Mouse (Mus musculus) hindbrain, postnatal 0 days (tissue): ENCODE results near the gene Sdr9c7. TPM values are rescaled to one million over a fixed set of nuclear protein-coding genes. Genes with fewer than 3 reads are reported as not detected.
"Not testable (repeated sequence)": the region's sequence is repeated elsewhere in the genome, so short reads cannot be mapped to it uniquely, and the experiment has no call there.

Source experiments
- ATAC-seq: fragments of 200-750 bp; cut with Nextera tagmentation; 2 replicates; pipeline ENCODE4 v1.8.0; 2017; ENCODE audit warnings: mild to moderate bottlenecking, moderate TSS enrichment, moderate library complexity
- DNase-seq: peaks from one replicate; pipeline ENCODE4 v3.0.0-alpha.2; 2015; ENCODE audit warnings: low spot score
- H3K27ac ChIP-seq: fragments of 300-500 bp; sonication (generic); 2 replicates; pipeline ENCODE4 v1.5.1; 2014; ENCODE audit warnings: mild to moderate bottlenecking
- H3K27me3 ChIP-seq: fragments of 300-500 bp; sonication (generic); 2 replicates; pipeline ENCODE4 v1.6.1; 2014; ENCODE audit warnings: low read length, mixed read lengths; ENCODE audit not compliant: insufficient read depth
- H3K36me3 ChIP-seq: fragments of 300-500 bp; sonication (generic); 2 replicates; pipeline ENCODE4 v1.6.1; 2014; ENCODE audit warnings: low read length, mixed read lengths; ENCODE audit not compliant: insufficient read depth
- H3K4me1 ChIP-seq: fragments of 300-500 bp; sonication (generic); 2 replicates; pipeline ENCODE4 v1.6.1; 2014; ENCODE audit warnings: antibody characterized with exemption, low read length, mixed read lengths; ENCODE audit not compliant: insufficient read depth
- H3K4me2 ChIP-seq: fragments of 300-500 bp; sonication (generic); 2 replicates; pipeline ENCODE4 v1.6.1; 2014; ENCODE audit warnings: low read depth, mild to moderate bottlenecking, low read length, moderate library complexity, mixed read lengths
- H3K4me3 ChIP-seq: fragments of 300-500 bp; sonication (generic); 2 replicates; pipeline ENCODE4 v1.5.1; 2014; ENCODE audit warnings: low read length
- H3K9ac ChIP-seq: fragments of 300-500 bp; sonication (generic); replicated peaks from 2 replicates; pipeline ENCODE4 v1.6.1; 2014; ENCODE audit warnings: mild to moderate bottlenecking, low read length, moderate library complexity, mixed read lengths
- H3K9me3 ChIP-seq: fragments of 300-500 bp; sonication (generic); 2 replicates; pipeline ENCODE4 v1.6.1; 2016; ENCODE audit warnings: low read length, mixed read lengths
- CTCF ChIP-seq: IDR thresholded peaks from 2 replicates; pipeline ENCODE4 v1.5.1; 2016; ENCODE audit warnings: antibody characterized with exemption, control low read depth, low read depth
- WGBS: fragments of 180-500 bp; shearing (Covaris S2); extraction: QIAGEN DNeasy Blood & Tissue Kit; methylation state at CpG from one replicate; pipeline ENCODE4 v1.1.7; 2014; 5-methylcytosine and 5-hydroxymethylcytosine counted together
- polyA plus RNA-seq: library from polyadenylated mRNA; unstranded; fragments of >200 nt; fragmentation: Nextera tagmentation; extraction: Ambion mirVana; gene quantifications from 2 replicates; pipeline ENCODE4 v1.2.1, GENCODE M21; 2015
- total RNA-seq: library from RNA; depleted of rRNA; stranded (reverse); fragments of >200 nt; gene quantifications from 2 replicates; pipeline ENCODE4 v1.2.3, GENCODE M21; 2014

Sdr9c7 gene
- total and polyA plus RNA-seq, 2 experiments from 2014 or later: not detected

DNA sequence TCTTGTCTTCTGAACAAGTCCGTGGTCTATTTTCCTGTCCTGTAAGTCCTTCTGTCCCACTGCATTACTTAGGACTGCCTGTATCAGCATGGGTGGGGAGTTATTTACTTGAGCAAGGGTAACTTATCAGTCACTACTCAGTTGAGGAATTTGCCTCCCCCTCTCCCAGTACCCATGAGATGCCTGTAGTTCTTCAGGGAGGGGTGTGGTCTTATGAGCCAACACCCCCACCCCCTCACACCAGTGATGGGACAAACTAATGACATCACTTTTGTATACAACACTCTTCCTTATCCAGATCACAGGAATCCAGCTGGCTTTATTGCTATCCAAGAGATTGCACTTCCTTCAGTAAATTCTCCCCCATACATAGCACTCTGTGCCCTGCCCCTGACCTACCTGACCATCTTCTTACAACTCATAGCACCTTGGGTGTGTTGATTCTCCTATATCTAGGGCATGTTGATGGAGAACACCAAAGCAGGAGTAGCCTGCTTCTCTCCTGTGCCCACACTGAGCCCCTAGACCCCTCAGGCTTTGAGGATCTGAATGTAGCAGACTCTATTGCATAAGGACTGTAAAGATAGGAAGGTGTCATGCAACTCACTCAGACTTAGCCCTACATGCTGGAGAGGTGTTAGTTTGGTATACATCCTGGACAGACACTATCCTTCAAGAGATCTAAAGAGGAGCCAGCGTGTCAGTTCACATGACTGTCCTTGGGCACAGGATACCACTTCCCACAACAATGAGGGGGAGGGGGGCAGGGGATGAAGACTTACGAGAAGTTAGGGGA is 19.9 kb upstream of the Sdr9c7 start:
- H3K4me2 ChIP-seq: no peak overlapping the region
- no peak for DNase-seq
- ATAC-seq: no peak
- no peak overlapping the region for H3K9ac ChIP-seq
- H3K36me3 ChIP-seq: no peaks in the 10 kb centered on the region
- no peak for TF ChIP-seq CTCF
- no peaks in the 10 kb centered on the region for H3K4me1 ChIP-seq
- no peak overlapping the region for H3K4me3 ChIP-seq
- no peaks in the 10 kb centered on the region for H3K9me3 ChIP-seq
- H3K27ac ChIP-seq: no peak overlapping the region
- 80% methylated on average over 3 of the region's 3 CpGs for WGBS
- no peaks in the 10 kb centered on the region for H3K27me3 ChIP-seq

DNA sequence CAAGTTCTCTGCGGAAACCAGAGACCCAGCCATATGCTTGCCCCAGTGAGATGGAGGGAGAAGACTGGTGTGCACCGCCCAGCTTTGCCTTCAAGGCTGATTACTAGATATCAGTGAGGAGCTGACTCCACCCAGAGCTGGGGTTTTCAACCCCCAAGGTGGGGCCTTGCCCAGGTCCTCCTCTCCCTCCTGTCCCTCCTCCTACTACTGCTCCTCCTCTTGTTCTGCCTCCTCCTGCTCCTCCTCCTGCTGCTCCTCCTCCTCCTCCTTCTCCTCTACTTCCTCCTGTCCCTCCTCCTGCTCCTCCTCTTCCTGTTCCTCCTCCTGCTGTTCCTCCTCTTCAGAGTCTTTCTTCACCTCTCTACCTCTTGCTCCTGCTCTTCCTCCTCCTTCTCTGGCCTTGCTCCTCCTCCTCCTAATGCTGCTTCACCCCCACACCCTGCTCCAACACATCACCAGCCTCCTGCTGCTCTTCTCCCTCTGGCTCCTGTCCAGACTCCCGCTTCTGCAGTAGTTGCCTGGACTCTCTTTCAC is 19.1 kb upstream of the Sdr9c7 start:
- no peak overlapping the region for H3K4me3 ChIP-seq
- TF ChIP-seq CTCF: no peak
- ATAC-seq: no peak

DNA sequence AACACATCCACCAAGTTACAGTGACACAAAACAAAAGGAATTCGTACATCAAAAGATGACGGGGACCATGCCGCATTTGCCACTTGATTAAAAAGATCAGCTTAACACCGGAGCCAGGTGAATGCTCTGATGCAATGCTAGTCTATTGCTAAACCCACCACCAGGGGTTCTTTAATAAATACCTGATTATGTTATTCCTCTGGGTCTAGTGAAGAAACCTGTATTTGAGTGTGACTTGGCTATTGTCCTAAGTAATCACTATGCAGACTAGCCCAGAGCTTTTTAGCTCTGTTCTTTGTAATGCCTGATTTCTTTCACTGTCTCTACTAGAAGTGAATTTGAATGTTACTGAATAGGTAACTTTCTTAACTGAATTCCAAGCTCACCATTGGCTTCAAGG is 17.3 kb upstream of the Sdr9c7 start:
- H3K27ac ChIP-seq: no peak overlapping the region
- H3K9me3 ChIP-seq: no peaks in the 10 kb centered on the region
- no peak overlapping the region for H3K4me3 ChIP-seq
- no peaks in the 10 kb centered on the region for H3K4me1 ChIP-seq
- 83% methylated on average over 4 of the region's 4 CpGs for WGBS
- no peaks in the 10 kb centered on the region for H3K36me3 ChIP-seq
- no peak for DNase-seq
- H3K4me2 ChIP-seq: no peak overlapping the region
- no peaks in the 10 kb centered on the region for H3K27me3 ChIP-seq
- no peak overlapping the region for H3K9ac ChIP-seq
- ATAC-seq: no peak
- 0 out of 2 replicates have a peak, but pooled peaks have one; percentile 2 for TF ChIP-seq CTCF

More for the DNA sequence above, 19.1 kb upstream of the Sdr9c7 start:
- H3K9ac ChIP-seq: no peak overlapping the region
- WGBS: 78% methylated on average over 3 of the region's 3 CpGs
- no peaks in the 10 kb centered on the region for H3K27me3 ChIP-seq
- DNase-seq: no peak
- no peaks in the 10 kb centered on the region for H3K9me3 ChIP-seq
- H3K36me3 ChIP-seq: no peaks in the 10 kb centered on the region
- no peaks in the 10 kb centered on the region for H3K4me1 ChIP-seq
- no peak overlapping the region for H3K4me2 ChIP-seq
- H3K27ac ChIP-seq: no peak overlapping the region

DNA sequence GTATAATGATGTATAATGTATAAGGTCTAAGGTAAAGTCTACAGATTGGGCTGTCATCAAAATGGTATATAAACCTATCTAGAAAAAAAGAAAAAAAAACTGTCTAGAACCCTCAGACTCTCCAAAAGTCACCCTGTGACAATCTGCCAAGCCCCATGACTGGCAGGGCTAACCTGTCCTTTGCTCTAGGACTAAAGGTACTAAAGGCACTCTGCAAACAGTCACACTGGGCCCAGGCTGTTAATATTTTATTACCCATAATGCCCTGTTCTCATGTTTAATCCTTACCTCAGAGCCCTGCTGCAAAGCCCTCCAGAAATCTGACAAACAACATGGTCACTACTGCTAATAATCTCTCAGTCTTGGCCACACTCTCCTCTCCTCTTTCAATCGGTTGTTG is 11.8 kb upstream of the Sdr9c7 start:
- Histone ChIP-seq H3K27me3 (no peaks in the 10 kb centered on the region), H3K9ac (no peak overlapping the region), H3K4me1 (no peaks in the 10 kb centered on the region), H3K9me3 (no peaks in the 10 kb centered on the region), H3K4me3 (no peak overlapping the region), H3K36me3 (no peaks in the 10 kb centered on the region), H3K4me2 (no peak overlapping the region), H3K27ac (no peak overlapping the region)
- DNase-seq (no peak), ATAC-seq (no peak)
- TF ChIP-seq CTCF: no peak
- 78% methylated on average over 1 of the region's 1 CpGs for WGBS

DNA sequence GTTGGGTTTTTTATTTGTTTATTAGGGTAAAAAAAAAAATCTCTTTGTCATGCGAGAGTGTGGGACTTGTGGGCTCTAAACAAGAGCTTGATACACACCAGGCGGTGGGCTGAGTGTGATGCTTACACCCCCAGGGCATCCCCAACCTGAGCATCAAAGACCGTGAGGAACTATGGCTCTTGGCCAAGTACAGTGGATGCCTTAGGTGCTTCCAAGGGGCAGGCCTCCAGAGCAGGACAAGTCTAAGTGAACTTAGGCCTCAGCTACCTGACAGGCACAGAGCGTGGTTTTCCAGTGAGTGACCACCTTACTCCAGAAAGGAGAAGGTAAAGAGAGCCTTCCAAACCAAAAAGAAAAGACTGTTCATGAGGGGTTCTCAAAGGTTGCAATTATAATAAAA is 11.3 kb upstream of the Sdr9c7 start:
- Histone ChIP-seq H3K9me3 (no peaks in the 10 kb centered on the region), H3K4me3 (no peak overlapping the region), H3K9ac (no peak overlapping the region), H3K4me2 (no peak overlapping the region), H3K36me3 (no peaks in the 10 kb centered on the region), H3K27me3 (no peaks in the 10 kb centered on the region), H3K4me1 (no peaks in the 10 kb centered on the region), H3K27ac (no peak overlapping the region)
- DNase-seq: no peak
- ATAC-seq: no peak
- 83% methylated on average over 4 of the region's 4 CpGs for WGBS
- no peak for TF ChIP-seq CTCF

DNA sequence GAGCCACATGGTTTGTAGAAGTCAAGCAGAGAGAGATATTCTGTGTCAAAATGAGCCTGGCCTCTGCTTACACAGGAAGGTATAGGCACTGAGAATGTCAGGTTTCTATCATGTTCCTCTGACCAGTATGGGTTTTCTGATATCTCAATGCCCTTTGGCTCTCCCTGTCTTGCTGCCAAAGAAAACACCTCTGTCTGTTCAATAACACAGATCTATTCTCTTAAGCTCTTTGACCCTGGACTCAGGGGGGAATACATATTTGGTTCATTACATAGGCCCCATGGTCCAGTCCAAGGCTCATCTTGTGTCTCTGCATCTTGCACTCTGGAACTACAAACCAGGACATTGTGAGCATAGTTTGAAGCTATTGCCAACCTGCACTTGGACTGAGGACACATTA is 9.7 kb upstream of the Sdr9c7 start, which contains the start of gene Rdh7:
Rdh7 (minus strand) TSS at position 213 of the 400 bp plus-strand sequence.
- Histone ChIP-seq H3K36me3 (no peaks in the 10 kb centered on the region), H3K9ac (no peak within 1 kb of the TSS), H3K27me3 (no peaks in the 10 kb centered on the region), H3K4me2 (no peak within 1 kb of the TSS), H3K4me3 (no peak within 1 kb of the TSS), H3K27ac (no peak within 1 kb of the TSS), H3K9me3 (no peaks in the 10 kb centered on the region), H3K4me1 (no peaks in the 10 kb centered on the region)
- no peak for TF ChIP-seq CTCF
- DNase-seq (no peak), ATAC-seq (no peak)

DNA sequence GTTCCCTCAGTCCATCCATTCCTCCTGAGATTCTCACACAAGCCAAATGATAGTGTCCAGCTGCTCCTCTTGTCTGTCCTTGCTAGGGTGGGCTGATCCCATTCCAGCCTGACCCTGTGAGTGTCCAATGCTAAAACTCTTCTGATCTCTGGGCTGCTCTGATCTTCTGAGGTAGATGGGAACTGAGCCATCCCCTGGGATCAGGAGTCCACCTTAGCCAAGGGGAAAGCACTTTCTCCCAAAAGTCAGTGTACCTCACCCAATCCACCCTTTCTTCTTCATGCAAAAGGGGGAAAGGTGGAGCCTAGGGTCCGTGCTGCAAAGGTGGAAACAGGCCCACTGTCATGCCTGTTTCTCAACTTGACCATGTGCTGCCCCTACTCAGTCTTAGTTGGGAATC is 6.8 kb upstream of the Sdr9c7 start:
- TF ChIP-seq CTCF: no peak
- H3K4me2 ChIP-seq: no peak overlapping the region
- 63% methylated on average over 1 of the region's 1 CpGs for WGBS
- DNase-seq (no peak), ATAC-seq (no peak)
- no peaks in the 10 kb centered on the region for H3K9me3 ChIP-seq
- H3K36me3 ChIP-seq: no peaks in the 10 kb centered on the region
- H3K9ac ChIP-seq: no peak overlapping the region
- H3K4me3 ChIP-seq: no peak overlapping the region
- H3K27me3 ChIP-seq: no peaks in the 10 kb centered on the region
- H3K4me1 ChIP-seq: no peaks in the 10 kb centered on the region
- H3K27ac ChIP-seq: no peak overlapping the region

DNA sequence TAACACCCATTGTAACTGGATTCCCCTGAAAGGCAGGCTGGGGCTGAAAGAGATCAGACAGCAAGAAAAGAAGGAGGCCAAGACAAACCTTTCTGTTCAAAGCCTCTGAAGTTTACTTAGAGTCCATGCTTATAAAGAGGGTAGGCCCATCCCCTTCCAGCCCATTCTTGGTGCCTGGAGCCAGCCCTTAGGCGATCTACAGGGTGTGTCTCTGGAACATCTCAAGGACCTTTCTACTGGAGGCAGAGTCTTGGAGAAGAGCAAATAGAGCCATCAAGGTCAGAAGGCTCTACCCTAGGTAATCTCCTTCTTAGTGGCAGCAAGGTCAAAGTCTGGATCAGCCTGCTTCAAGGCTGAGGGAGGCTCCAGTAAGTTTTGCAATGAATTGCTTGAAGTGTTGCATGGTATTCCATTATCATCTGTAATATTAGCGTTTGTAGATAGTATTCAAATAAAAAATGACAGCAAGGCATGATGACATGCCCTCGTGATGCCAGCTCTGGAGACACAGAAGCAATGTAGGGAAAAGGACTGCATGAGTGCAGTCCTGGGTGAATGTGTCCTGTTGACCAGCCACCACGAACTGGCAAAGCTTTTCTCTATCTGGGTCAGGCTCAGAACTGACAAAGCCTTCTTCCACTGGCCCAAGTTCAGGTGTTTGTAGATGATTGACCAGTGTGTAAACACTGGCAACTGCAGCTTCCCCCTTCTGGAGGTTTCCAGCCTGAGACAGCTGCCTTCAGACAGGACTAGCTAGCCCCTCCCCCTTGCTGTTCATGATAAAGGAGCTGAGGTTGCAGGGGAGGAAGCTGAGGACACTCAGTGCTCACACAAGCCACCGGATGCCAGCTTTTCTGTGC is 4.9 kb upstream of the Sdr9c7 start:
- 70% methylated on average over 5 of the region's 5 CpGs for WGBS
- H3K4me3 ChIP-seq, H3K36me3 ChIP-seq, H3K9ac ChIP-seq, H3K9me3 ChIP-seq, H3K4me2 ChIP-seq, DNase-seq, H3K27ac ChIP-seq, ATAC-seq, H3K27me3 ChIP-seq, H3K4me1 ChIP-seq: not testable (repeated sequence)
